Mouse (Mus musculus): ENCODE measurements around the gene Tesk2. TPM values are rescaled to one million over a fixed set of nuclear protein-coding genes. Genes with fewer than 3 reads are reported as not detected.
A peak's percentile ranks its signal among the peaks of the same experiment; 100 is the strongest.
"Not testable (repeated sequence)": the region's sequence is repeated elsewhere in the genome, so short reads cannot be mapped to it uniquely, and the experiment has no call there.

Tesk2 gene
- polyA plus RNA-seq, 2 experiments, result 1.6 to 3.2 TPM

DNA sequence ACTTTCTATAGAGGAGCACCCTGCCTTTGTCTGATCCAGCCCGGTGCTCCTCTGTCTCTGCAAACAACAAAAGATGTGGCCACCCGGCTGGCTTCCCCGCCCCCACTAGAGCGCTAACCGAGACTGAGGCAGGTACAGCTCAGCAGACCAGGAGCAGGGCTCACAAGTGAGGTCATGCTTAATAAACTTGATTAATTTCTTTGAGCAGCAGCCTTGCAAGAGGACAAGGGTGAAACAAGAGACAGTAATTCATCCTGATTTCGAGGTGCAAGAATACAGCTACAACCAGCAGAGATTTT lies 109.3 kb downstream of the Tesk2 start:
- peaks cover 0 to 1% of the 10 kb centered on the region in 2 experiments; a peak in 2 of 4 replicates for H3K4me1 ChIP-seq (replicated peaks; ENCODE audit: control insufficient read depth in 2 of 2, insufficient read depth in 2 of 2, low read length in 1 of 2)
- H3K27ac ChIP-seq, result no peak overlapping the region
- H3K4me3 ChIP-seq (ENCODE audit: insufficient read depth in 1 of 2, low read depth in 2 of 2, low read length in 2 of 2), result no peak overlapping the region
- DNase-seq (ENCODE audit: low read depth in 3 of 3, low spot score in 3 of 3) (no peak), ATAC-seq (ENCODE audit: insufficient read depth) (no peak)
- no peaks in the 10 kb centered on the region for H3K36me3 ChIP-seq (replicated peaks; ENCODE audit: control insufficient read depth, insufficient read depth, low read depth)
- 46% methylated on average over 6 of the region's 6 CpGs for WGBS (ENCODE audit: insufficient replicate concordance)
- H3K9ac ChIP-seq (replicated peaks), result no peak overlapping the region
- H3K27me3 ChIP-seq (ENCODE audit: control insufficient read depth, insufficient read depth, low read length), result no peaks in the 10 kb centered on the region
- no peak overlapping the region for H3K4me2 ChIP-seq (ENCODE audit: low read depth)
- TF ChIP-seq CTCF (IDR thresholded peaks at IDR 0.05; ENCODE audit: low read depth) (no peak), EP300 (IDR thresholded peaks at IDR 0.05; ENCODE audit: low read depth) (no peak)
- no peaks in the 10 kb centered on the region for H3K9me3 ChIP-seq (ENCODE audit: control insufficient read depth, low read length)

GRCm38 (mm10) chr4:116838999-116839398 lies 118.3 kb downstream of the Tesk2 start:
- Histone ChIP-seq H3K27me3 (ENCODE audit: control insufficient read depth, insufficient read depth, low read length) (peaks cover 6% of the 10 kb centered on the region), H3K4me3 (ENCODE audit: insufficient read depth in 1 of 2, low read depth in 2 of 2, low read length in 2 of 2) (no peak overlapping the region), H3K27ac (no peak overlapping the region), H3K4me2 (ENCODE audit: low read depth) (no peak overlapping the region), H3K36me3 (replicated peaks; ENCODE audit: control insufficient read depth, insufficient read depth, low read depth) (no peaks in the 10 kb centered on the region), H3K9me3 (ENCODE audit: control insufficient read depth, low read length) (no peaks in the 10 kb centered on the region), H3K4me1 (replicated peaks; ENCODE audit: control insufficient read depth in 2 of 2, insufficient read depth in 2 of 2, low read length in 1 of 2) (no peaks in the 10 kb centered on the region), H3K9ac (replicated peaks) (no peak overlapping the region)
- no peak for TF ChIP-seq EP300 (IDR thresholded peaks at IDR 0.05; ENCODE audit: low read depth)
- TF ChIP-seq CTCF (IDR thresholded peaks at IDR 0.05; ENCODE audit: low read depth), result no peak
- WGBS (ENCODE audit: insufficient replicate concordance), result 54% methylated on average over 2 of the region's 2 CpGs
- ATAC-seq (ENCODE audit: insufficient read depth) (no peak), DNase-seq (ENCODE audit: low read depth in 3 of 3, low spot score in 3 of 3) (no peak)

DNA sequence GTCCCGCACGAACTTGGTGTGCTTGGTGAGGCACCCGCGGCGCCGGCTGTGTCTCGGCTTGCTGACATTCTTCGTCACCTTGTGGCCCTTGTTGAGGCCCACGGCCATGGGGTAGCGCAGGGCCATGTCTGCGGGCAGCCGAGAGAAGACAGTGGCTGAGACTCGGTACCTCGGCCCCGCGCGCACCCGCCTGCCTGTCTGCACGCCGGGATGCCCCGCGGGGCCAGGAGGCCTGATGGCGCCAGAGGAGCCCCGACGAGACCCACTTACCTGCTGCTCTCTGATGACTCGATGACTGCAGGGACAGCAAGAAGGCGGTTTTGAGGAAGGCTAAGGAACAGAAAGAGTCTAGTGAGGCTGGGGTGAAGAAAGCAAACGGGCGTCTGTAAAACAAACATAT lies 119.3 kb downstream of the Tesk2 start:
- 21% methylated on average over 19 of the region's 29 CpGs for WGBS (ENCODE audit: insufficient replicate concordance)
- not testable (repeated sequence) for H3K27ac ChIP-seq; H3K9me3 ChIP-seq (ENCODE audit: control insufficient read depth, low read length); H3K36me3 ChIP-seq (replicated peaks; ENCODE audit: control insufficient read depth, insufficient read depth, low read depth); H3K4me1 ChIP-seq (replicated peaks; ENCODE audit: control insufficient read depth in 2 of 2, insufficient read depth in 2 of 2, low read length in 1 of 2); ATAC-seq (ENCODE audit: insufficient read depth); H3K27me3 ChIP-seq (ENCODE audit: control insufficient read depth, insufficient read depth, low read length); H3K4me3 ChIP-seq (ENCODE audit: insufficient read depth in 1 of 2, low read depth in 2 of 2, low read length in 2 of 2); H3K4me2 ChIP-seq (ENCODE audit: low read depth); H3K9ac ChIP-seq (replicated peaks); DNase-seq (ENCODE audit: low read depth in 3 of 3, low spot score in 3 of 3)

GRCm38 (mm10) chr4:116840841-116841240 lies 120.1 kb downstream of the Tesk2 start:
- Histone ChIP-seq H3K9ac (replicated peaks) (no peak overlapping the region), H3K9me3 (ENCODE audit: control insufficient read depth, low read length) (no peaks in the 10 kb centered on the region), H3K4me2 (ENCODE audit: low read depth) (no peak overlapping the region), H3K4me3 (ENCODE audit: insufficient read depth in 1 of 2, low read depth in 2 of 2, low read length in 2 of 2) (no peak overlapping the region), H3K27me3 (ENCODE audit: control insufficient read depth, insufficient read depth, low read length) (peaks cover 6% of the 10 kb centered on the region), H3K27ac (no peak overlapping the region), H3K36me3 (replicated peaks; ENCODE audit: control insufficient read depth, insufficient read depth, low read depth) (no peaks in the 10 kb centered on the region), H3K4me1 (replicated peaks; ENCODE audit: control insufficient read depth in 2 of 2, insufficient read depth in 2 of 2, low read length in 1 of 2) (no peaks in the 10 kb centered on the region)
- no peak for ATAC-seq (ENCODE audit: insufficient read depth)
- TF ChIP-seq EP300 (IDR thresholded peaks at IDR 0.05; ENCODE audit: low read depth), result no peak
- TF ChIP-seq CTCF (IDR thresholded peaks at IDR 0.05; ENCODE audit: low read depth), result no peak
- WGBS (ENCODE audit: insufficient replicate concordance), result 60% methylated on average over 6 of the region's 6 CpGs
- no peak for DNase-seq (ENCODE audit: low read depth in 3 of 3, low spot score in 3 of 3)

- Histone ChIP-seq H3K9me3 (ENCODE audit: control insufficient read depth, low read length) (no peaks in the 10 kb centered on the region), H3K4me3 (ENCODE audit: insufficient read depth in 1 of 2, low read depth in 2 of 2, low read length in 2 of 2) (no peak overlapping the region), H3K27me3 (ENCODE audit: control insufficient read depth, insufficient read depth, low read length) (peaks cover 6% of the 10 kb centered on the region), H3K4me2 (ENCODE audit: low read depth) (no peak overlapping the region), H3K9ac (replicated peaks) (no peak overlapping the region), H3K27ac (no peak overlapping the region), H3K4me1 (replicated peaks; ENCODE audit: control insufficient read depth in 2 of 2, insufficient read depth in 2 of 2, low read length in 1 of 2) (no peaks in the 10 kb centered on the region), H3K36me3 (replicated peaks; ENCODE audit: control insufficient read depth, insufficient read depth, low read depth) (no peaks in the 10 kb centered on the region)
- WGBS (ENCODE audit: insufficient replicate concordance), result 74% methylated on average over 3 of the region's 3 CpGs
- ATAC-seq (ENCODE audit: insufficient read depth) (no peak), DNase-seq (ENCODE audit: low read depth in 3 of 3, low spot score in 3 of 3) (no peak)
- TF ChIP-seq CTCF (IDR thresholded peaks at IDR 0.05; ENCODE audit: low read depth) (peak; percentile 32; the same call in 1 of the 2 replicates), EP300 (IDR thresholded peaks at IDR 0.05; ENCODE audit: low read depth) (no peak)
Observed at GRCm38 (mm10) chr4:116844324-116844723, 123.6 kb downstream of the Tesk2 start.

DNA sequence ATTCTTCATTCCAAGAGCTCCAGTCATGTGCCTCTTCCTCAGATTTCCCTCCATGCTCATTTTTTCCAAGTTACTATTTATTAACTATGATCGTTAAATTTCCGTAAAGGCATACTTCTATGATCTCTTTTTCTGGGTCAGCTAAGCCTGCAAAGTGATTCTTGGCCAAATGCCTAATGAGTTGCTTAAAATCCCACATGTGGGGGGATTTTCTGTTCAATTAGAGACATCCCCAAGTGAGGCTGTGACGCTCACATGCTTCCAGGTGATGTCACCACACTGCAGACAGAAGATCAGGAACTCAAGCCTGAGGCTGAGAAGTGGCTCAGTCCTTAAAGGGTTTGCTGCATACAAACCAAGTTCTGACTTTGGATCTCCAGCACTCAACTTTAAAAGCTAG lies 129.2 kb downstream of the Tesk2 start:
- Histone ChIP-seq H3K4me1 (replicated peaks; ENCODE audit: control insufficient read depth in 2 of 2, insufficient read depth in 2 of 2, low read length in 1 of 2) (no peaks in the 10 kb centered on the region), H3K27ac (no peak overlapping the region), H3K4me2 (ENCODE audit: low read depth) (no peak overlapping the region), H3K4me3 (ENCODE audit: insufficient read depth in 1 of 2, low read depth in 2 of 2, low read length in 2 of 2) (no peak overlapping the region), H3K27me3 (ENCODE audit: control insufficient read depth, insufficient read depth, low read length) (no peaks in the 10 kb centered on the region; the same call in none of the 2 replicates), H3K9ac (replicated peaks) (no peak overlapping the region), H3K9me3 (ENCODE audit: control insufficient read depth, low read length) (no peaks in the 10 kb centered on the region), H3K36me3 (replicated peaks; ENCODE audit: control insufficient read depth, insufficient read depth, low read depth) (no peaks in the 10 kb centered on the region)
- ATAC-seq (ENCODE audit: insufficient read depth) (no peak), DNase-seq (ENCODE audit: low read depth in 3 of 3, low spot score in 3 of 3) (no peak)
- no peak for TF ChIP-seq EP300 (IDR thresholded peaks at IDR 0.05; ENCODE audit: low read depth)
- TF ChIP-seq CTCF (IDR thresholded peaks at IDR 0.05; ENCODE audit: low read depth), result no peak
- 69% methylated on average over 3 of the region's 3 CpGs for WGBS (ENCODE audit: insufficient replicate concordance)

Data from liver, embryonic 14.5 days (tissue).